Mouse (Mus musculus) right cerebral cortex, adult 18-20 months (tissue): Measurements from ENCODE around the gene Bahcc1.

Experiments used
- DNase-seq: peaks from one replicate; pipeline ENCODE4 v3.0.0; 2022; ENCODE audit warnings: mixed read lengths

Bahcc1 gene

DNA sequence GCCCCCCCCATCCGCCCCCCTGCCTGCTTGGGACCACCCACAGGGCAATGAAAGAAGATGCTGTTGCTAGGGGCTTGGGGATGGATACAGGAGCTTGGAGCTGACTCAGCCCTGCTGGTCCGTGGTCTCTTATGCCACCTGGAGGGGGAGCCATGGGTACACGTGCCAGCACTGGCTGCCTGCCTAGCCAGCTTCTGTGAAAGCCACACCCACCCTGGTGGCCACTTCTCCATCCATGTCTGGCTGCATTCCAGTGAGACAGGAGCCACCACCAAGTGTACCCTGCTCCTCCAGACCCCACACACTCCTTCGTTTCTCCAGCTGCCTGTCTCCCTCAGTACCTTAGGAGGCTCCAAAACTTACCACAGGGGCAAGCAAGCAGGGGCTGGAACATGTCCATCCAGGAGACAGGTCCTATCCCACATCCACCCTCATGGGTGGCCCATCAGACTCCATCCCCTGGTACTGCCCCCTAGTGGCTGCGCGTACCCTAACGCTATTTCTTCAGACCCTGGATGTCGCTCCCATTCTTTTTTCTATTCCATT, 29.7 kb downstream of the Bahcc1 start:
- DNase-seq: peak; percentile 63

DNA sequence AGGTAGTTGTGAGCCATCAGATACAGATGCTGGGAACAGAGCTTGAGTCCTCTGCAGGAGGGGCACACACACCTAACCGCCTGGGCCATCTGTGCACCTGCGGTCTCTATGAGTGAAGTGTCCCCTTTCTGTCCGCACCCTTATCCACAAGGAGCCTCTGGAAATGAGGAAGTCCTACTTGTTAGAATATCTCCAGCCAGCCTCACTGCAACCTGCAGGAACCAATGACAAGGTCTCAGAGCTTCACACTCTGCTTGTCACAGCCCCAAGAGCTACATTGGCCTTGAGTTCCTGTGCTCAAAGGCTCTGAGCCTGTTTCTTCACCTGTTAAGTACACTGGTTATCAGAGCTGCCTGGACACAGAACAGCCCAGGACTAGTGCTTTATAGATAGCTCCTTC, 30.4 kb downstream of the Bahcc1 start:
- no peak for DNase-seq

DNA sequence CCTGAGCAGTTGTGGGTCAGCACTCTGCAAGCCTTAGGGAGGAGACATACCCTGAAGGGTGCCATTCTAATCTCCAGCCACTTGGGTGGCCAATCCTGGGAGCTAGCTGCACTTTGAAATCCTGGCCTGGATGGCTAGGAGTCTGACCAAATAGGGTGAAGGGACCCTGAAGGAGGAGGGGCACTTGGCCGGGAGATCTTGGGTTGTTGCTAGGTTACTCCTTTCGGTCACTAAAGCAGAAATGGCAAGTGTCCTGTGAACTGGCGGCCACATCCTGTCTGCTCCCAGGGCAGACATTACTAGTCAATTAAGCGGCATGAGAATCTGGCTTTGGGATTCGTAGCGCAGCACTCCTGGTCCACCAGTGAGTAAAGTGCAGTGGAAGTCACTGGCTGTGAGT, 31.3 kb downstream of the Bahcc1 start:
- DNase-seq: no peak

DNA sequence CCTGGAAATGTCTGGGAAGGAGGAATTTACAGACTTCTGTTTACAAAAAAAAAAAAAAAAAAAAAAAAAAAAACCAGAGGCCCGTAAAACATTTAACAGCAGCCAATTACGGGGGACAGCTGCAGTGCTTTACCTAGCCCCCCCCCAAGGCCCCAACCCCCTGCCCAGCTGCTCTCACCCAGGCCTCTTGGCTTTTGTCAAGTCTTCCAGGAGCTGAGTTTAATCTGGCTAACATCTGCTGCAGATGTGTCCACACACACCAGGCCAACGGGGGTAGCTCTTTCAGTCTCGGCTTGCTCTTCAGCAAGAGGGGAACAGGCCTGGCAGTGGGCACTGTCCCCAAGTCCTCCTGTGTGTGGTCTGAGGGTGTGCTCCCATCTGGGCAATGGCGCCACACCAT, 32.7 kb downstream of the Bahcc1 start:
- no peak for DNase-seq

DNA sequence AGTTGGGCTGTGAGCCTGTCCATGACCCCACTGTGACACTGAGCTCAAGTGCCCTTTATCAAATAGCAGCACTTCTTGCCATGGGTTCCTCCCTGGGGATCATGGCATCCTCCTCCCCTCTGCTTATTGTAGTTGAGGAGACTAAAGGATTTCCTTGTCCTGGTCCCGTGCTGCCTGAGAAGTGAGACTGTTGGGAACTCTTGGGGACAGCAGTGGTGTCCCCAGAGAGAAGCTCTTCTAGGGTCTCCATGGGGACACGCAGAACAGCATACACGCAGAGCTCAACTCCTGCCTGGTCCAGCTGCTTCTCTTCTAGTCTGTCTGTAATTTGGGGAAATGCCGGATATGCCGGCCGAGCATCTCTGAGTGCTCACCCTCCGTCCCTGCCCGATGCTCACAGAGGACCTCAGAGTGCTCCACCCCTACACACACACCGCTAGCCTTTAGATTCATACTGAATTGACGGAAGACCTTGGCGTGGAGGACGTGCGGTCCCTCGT, 33.6 kb downstream of the Bahcc1 start:
- DNase-seq: no peak

DNA sequence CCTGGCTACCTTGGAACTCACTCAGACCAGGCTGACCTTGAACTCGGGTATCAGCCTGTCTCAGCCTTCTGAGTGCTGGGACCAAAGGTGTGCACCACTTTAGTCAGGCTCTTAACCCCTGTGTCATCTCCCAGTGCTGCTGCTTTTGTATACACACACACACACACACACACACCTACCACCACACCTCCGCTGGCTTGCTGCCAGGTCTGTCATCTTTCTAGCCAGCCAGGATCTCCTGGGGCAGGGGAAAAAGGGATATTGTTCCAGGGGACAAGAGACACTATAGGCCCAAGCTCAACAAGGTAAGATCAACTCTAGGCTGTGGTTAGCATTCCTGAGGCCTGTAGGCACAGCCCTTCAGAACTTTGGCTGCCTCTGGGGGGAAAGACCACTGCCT, 34.5 kb downstream of the Bahcc1 start:
- DNase-seq: no peak

DNA sequence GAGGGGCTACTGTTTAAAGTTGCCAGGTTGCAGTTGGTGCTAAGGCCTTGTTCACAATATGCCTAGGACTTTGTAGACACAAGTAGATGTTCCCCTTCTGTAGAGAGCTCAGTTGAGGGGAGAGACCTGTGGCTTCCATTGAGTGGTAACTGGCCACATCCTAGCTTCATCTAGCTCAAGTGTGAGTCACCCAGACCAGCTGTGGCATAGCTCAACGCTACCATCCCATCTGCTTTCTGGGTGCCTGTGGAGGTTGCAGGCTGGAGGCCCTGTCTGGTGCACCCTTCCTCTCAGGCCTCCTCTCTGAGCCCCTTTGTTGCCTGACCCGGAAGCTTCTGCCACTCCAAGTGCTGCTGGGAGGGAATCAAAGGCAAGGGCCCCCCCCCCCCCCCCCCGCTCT, 34.9 kb downstream of the Bahcc1 start:
- DNase-seq: peak; percentile 43

DNA sequence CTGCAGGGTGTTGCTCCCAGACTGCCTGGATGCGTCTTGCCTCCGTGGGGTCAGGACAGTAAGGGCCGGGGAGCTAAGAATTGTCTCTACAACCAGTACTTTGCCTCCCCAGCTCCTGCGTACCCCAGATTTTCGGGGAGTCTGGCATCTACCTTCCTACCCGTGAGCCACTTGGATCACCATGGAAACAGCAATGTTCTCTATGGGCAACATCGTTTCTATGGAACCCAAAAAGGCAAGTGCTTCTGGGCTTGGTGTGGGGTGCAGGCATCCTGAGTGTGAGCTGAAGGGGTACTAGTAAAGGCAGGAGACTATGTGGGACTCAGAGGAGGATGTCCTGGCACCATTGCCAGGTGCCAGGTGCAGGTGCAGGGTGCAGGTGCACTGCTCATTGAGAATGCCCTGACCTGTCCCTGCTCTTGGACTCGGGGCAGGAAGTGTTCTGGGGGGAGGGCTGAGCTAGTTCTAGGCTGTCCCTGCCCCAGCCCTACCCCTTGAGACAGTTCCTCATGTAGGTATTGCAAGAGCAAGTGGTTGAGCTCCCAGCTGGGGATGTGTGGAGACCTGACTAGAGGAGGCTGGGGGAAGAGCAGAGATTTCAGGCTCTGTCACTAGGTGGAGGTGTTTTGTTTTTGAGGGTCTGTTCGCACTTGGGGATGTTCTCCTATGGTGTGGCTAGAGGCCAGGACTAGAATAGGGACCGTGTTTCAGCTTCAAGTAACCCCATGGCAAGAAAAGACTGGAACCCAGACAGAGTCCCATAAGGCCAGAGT, 35.6 kb downstream of the Bahcc1 start:
- peak; percentile 57 for DNase-seq

DNA sequence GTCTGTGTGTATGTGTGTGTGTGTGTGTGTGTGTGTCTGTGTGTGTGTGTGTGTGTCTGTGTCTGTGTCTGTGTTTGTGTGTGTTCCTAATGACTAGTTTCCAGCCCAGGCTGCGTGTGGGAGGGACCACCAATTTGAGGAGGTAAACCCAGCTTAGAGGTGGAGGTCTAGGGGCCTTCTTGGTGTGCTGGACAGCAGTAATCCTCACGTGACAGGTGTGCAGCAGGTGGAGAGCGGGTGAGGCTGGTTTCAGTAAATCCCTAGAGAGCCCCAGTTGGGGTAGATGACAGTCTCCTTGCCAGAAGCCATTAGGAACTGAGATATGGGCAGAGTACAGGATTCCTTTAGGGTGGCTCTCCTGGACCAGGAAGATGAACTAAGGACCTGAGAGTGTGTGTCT, 36.3 kb downstream of the Bahcc1 start:
- DNase-seq: no peak

DNA sequence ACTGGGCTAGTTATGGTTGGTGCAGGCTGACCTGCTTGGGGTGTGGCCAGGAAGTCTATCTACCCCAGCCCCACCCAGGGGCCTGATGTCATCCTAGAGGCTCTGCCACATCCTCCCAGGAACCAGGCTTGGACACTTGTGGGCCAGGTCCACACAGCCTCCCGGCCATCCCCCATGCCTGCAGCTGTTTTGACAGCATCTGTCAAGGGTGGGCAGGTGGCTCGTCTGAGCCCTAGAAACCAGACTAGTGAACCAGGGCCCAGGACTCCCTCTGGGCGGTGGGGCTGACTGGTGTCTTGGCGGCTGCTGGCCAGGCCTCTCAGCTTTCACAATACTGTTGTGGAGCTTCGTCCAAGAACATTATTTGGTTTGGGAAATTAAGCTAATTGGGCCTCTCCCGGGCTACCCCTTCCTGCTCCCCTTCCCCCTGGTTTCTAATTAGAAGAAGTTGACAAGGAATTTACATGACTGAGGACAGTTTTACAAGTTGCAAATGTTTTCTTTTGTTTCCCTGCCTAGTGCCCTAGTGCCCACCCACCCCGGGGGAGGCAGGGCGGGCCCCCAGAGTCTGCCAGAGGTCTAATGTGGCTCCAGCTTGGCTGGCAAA, 36.9 kb downstream of the Bahcc1 start:
- peak; percentile 30 for DNase-seq

DNA sequence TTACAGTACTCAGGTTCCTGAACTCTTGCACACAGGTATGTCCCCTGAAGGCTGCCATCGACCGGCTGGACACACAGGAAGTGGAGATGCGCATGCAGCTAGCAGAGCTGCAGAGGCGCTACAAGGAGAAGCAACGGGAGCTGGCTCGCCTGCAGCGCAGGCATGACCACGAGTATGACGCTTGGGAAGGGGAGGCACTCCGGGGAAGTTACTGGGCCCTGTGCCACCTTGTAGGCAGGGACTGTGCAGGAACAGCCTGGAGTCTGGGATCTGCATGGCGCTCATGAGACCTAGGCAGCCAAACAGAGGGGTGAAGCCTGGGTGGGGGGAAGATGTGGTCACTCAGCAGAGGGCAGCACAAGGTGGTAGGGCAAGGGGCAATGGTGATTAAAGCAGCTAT, 46.6 kb downstream of the Bahcc1 start:
- DNase-seq: peak; percentile 50

DNA sequence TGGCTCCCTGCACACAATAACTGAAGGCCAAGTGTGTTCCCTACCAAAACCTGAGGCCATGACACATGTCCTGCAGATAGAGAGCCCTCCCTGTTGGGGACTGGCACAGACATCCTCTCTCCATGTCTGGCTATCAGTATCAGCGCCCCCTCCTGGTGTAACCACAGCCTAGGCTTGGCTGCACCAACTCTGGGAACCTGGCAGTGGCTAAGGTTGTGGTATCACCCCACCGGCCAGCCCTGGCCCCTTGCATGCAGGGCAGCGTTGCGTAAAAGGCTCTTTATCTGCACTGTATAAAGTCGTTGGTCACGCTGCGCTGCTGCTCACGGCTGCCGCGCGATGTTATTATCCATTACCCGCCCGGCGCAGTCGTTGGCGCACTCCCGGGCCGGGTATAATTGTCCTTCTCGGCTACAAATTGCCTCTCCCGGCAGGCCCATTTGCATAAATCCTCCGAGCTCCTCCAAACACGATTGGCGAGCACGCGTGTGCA, 47.6 kb downstream of the Bahcc1 start:
- DNase-seq: peak; percentile 32

DNA sequence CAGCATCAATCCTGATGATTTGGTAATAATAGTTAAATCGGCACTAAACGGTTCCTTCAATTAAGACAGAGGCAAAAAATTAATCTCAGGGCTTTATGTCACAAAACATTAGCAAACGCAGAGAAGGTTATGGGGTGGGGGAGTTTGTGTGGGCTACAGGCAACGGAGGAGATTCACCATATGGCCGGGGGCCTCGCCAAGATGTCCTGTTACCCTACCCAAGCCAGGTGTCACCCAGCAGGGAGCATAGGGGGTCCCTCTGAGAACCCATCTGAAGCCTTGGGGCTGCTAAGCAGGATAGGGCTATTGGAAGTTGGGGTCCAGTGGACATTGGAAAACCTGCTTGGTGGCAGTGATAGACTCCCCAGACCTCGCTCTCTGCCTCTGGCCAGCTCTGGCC, 48.0 kb downstream of the Bahcc1 start:
- DNase-seq: no peak

DNA sequence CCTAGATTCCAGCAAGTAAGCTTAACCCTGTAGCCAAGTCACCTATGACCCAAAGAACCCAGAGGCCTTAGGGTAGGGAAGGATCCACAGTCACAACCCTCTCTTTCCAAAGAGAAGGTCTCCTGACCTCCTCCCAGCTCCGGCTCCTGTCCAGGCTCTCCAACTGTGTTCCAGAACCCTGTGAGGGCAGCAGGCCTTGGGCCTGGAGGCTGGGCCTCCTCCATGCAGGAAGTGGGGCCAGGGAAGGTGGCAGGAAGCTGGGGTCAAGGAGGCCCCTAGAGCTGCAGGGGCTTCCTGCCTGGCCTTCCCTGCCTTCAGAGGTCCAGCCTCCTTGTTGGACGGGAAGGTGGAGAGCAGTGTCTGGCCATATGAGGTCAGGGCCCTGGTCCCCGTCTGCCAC, 48.5 kb downstream of the Bahcc1 start:
- no peak for DNase-seq

DNA sequence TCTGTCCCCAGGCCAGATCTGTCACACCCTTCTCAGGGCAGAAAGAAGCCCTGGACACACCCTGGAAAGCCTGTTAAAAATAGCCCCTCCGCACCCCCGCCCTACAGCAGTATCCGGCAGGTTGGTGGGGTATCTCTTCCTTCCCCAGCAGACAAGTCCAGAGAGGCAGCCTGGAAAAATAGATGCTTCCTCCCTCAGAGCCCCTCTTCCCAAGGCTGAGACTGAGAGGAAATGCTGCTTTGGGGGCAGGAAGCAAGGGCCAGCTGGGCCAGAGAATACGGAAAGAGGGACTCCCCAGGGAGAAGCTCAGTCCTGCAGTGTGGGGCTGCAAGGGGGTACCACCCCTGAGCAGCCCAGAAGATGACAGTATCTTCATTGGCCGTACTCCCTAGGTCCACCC, 50.8 kb downstream of the Bahcc1 start:
- DNase-seq: no peak

DNA sequence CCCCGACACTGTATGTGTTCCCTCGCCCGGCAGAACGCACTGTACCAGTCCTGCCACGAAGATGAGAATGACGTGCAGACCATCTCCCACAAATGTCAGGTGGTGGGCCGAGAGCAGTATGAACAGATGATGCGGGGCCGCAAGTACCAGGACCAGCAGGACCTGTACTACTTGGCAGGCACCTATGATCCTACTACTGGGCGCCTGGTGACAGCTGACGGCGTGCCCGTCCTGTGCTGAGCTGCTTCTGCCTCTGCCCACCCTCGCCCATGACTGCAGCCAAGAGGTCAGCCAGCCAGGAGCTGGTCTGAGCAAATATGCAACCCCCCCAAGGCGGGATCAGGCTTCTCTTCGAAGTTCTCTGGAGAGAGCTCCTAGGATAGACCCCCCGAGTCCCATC, 56.9 kb downstream of the Bahcc1 start:
- no peak for DNase-seq

DNA sequence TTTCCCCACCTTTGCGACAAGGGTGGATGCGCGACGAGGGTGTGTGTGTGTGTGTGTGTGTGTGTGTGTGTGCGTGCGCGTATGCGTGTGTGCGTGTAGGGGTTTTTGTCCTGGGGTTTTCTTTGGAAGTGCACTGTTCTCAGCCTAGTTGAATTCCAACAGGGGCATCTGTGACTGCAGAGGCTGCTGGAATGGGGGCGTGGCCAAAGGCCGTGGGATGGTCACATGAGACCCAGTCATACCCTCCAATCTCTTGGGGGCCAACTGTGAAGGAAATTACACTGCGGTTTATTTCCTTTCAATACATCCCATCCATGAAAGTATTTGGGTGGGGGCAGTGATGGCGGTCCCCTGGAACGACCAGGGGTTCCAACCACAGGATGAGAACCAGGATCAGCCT, 57.5 kb downstream of the Bahcc1 start:
- DNase-seq: no peak

DNA sequence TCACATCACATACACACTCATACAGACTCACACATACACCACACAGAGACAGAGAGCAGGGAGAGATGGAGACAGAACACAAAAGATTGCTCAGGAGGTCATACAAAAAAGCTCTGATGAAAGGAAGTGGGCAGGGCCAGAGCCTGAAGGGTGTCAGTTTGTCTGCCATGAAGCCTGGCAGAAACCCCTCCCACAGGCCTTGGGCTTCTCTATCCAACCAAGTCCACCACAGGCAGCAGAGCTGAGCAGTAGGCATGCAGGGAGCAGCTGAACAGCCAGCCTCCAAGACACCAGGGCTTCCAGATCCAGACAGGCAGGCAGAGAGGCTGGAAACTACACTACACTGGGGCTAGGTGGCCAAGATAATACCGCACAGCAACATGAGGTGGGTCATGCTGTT, 61.0 kb downstream of the Bahcc1 start:
- DNase-seq: no peak

DNA sequence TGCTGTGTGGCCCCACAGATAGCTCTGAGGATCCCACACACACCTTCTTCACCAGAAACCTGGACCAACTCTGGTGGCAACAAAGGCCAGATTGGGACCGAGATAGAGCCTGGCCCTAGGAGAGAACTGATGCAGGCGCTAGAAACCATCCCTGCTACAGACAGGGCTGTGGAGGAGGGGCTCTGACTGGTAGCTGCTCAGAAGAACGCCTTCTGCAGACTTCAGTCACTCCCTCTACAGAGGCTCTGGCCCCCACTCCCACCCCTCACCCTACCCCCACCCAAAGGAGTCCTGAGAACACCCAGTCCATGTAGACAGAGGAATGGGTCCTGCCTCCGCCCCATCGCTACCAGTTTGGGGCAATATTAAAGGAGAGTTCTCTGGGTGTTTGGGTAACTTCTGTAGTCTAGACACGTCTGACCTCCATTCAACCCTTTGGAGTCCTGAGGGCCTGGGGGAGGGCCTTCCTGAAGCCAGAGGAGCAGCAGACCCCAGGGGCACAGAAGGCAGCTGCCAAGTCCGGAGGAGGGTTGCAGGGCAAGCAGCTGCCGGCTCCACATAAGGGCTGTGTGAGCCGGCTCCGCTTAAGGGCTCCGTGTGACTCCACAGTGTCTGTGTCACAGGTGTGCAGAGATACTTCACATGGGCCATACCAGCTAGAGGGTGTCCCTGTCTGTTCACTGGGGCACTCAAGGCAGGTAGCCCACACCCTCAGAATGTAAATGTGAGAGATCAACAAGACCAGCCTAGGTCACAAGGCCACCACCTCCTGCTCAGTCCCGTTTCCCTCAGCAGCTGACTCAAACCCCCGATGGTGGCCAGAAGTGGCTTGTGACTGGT, 63.8 kb downstream of the Bahcc1 start:
- no peak for DNase-seq

DNA sequence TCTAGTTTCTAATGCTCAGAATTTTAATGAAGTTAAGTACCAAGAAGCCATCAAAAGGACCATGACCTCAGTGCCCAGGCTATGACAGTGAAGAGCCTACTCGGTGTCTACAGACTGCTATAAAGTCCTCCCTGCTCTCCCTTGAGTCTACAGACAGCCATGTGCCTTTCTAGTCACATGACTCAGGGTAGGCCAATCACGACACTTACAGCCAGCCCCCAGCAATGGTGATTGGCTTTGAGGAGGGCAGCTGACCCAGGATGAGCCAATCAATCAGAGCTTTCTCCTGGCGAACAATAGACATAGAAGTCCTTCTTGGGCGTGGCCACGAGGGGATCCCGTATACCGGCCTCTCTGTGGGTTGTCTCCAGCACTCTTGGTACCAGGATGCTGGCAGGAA, 65.0 kb downstream of the Bahcc1 start:
- no peak for DNase-seq

DNA sequence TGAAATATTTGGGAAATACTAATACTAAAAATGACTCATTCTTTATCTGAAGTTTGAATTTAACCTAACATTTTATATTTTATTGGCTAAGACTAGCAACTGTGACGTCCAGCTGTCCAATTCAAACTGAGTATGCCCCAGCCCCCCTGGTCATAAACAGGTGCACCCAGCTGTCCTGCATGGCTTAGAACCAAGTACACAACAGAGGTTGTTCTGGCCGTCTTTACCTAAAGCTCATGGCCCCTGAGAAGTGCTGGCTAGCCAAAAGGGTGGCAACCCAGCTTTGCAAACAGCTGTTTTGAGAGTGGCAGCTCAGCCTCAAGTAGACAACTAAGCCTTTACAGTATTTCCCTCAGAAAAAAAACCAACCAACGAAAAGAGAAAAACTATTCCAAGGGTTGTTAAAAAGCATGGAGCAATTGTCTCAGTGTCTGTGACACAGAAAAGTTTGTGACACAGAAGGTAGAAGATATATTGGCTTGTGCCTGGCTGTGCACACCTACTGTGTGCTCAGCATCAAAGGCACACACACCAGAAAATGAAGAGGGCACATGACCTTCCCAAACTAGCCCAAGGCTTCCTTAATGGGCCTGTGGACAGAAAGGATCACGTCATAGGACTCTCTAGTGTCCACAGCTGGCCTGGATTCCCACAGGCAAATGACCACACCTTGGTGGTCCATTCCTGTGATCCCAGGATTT, 65.8 kb downstream of the Bahcc1 start:
- no peak for DNase-seq

DNA sequence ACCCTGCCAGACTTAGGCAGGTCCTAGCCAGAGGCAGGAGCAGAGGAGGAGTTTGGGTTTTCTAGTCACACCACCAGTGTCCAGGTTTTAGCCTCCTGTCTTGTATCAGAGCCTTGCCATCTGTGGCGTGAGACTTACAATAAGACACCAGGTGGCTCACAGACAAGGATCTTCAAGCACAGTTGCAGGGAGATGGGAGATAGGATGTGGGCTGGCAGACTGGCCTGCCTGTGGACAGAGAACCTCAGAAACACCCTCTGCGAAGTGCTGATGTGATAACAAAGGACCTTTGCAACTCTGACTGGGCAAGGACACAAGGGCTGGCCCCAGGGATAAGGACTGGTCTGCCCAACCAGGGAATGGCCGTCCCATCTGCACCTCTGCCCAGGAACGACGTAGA, 66.7 kb downstream of the Bahcc1 start:
- no peak for DNase-seq

DNA sequence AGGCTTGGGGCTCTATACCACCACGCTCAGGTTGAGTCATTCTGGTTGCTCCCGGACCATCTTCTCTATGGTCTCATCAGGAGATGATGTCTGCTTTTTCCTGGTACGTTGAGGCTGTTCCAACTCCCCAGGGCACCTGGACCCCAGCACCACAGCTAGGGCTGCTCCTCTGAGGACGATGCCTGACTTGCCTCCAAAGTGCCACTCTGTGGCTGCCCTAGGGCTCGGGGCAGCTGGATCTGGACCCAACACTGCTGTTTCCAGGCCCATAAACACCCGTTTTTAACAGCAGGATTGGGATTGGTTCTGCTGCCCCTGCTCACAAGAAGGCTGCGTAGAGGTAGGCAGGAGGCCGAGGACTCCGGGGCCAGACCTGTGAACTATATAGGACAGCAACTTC, 70.4 kb downstream of the Bahcc1 start:
- no peak for DNase-seq
